27 mouse cellular contexts compared by ENCODE assay signal in genomic region chr1:192480072-192480784, GRCm38 (mm10).
DNase-seq lines count a peak whose midpoint lies in the region; ATAC-seq and TF ChIP-seq lines count a peak whose summit lies in the region.
"Had no signal": no experiment of that assay in that cellular context is flagged by ENCODE, and none has a peak within 500 bp of the region (broad histone marks: within the 10 kb centered on the region; RNA-seq: fewer than 3 reads in every experiment).

No protein-coding gene starts in this region.

- no peak overlapping the region for H3K4me3 ChIP-seq in left cerebral cortex, adult 2 months
- H3K4me3 ChIP-seq: embryonic facial prominence, embryonic 13.5 days; embryonic facial prominence, embryonic 15.5 days; erythroblast, embryonic 14.5 days; forebrain, embryonic 10.5 days; forebrain, embryonic 12.5 days had no signal

- H3K27ac ChIP-seq in left cerebral cortex, adult 2 months: peak overlapping the region; percentile 87
- H3K27ac ChIP-seq: embryonic facial prominence, embryonic 13.5 days; embryonic facial prominence, embryonic 15.5 days; forebrain, embryonic 10.5 days; forebrain, embryonic 12.5 days had no signal

- no peak for DNase-seq in frontal cortex, postnatal 36 days (ENCODE audit: low spot score in 2 of 2)
- no peak for DNase-seq in left cerebral cortex, adult 2 months (ENCODE audit: extremely low spot score in 1 of 2, low spot score in 2 of 2)
- DNase-seq in left cerebral cortex, postnatal 14 days (ENCODE audit: low spot score in 2 of 2): no peak
- peak; percentile 43 to 45 for DNase-seq in left cerebral cortex, postnatal 36 days (ENCODE audit: low spot score in 2 of 2)
- DNase-seq in left cerebral cortex, postnatal 4 days: no peak
- DNase-seq in brain, adult 2 months (ENCODE audit: low read depth, low spot score): peak; percentile 60
- DNase-seq: adrenal gland, adult 8-10 months; adrenal gland, postnatal 14 days; adrenal gland, postnatal 36 days; B cell, adult 2 months; cerebellum, adult 11 months; cerebellum, adult 18-20 months; cerebellum, adult 8-10 months; cerebellum, adult 9-11 months; cerebellum, postnatal 14 days; cerebellum, postnatal 36 days; embryo, embryonic 11 days had no signal

- no peak for TF ChIP-seq CTCF in left cerebral cortex, adult 2 months (IDR thresholded peaks at IDR 0.05)

- peak; percentile 42 for ATAC-seq in frontal cortex, adult (ENCODE audit: low TSS enrichment)
- ATAC-seq: activated CD4-positive, CD25-positive, alpha-beta regulatory T cell, adult 4 months; CD4-positive, CD25-positive, alpha-beta regulatory T cell, adult 4 months; forebrain, embryonic 14.5 days; Patski had no signal

- intact Hi-C loops in left cerebral cortex, adult 2 months (cut with DNase I): loop anchor here (2.0 to 5.0 kb wide), 2 partner anchors 59 to 288 kb away; partner anchors contain the start of gene Kcnh1
- intact Hi-C loops in left cerebral cortex, postnatal 14 days (cut with DNase I): no loop called here
- intact Hi-C loops in left cerebral cortex, postnatal 36 days (cut with DNase I): no loop called here
- intact Hi-C loops in left cerebral cortex, postnatal 4 days (cut with DNase I): no loop called here

Comparison
In these comparisons a context has a peak if more than half of its experiments do, and no peak if none do; other contexts are left out.
1. DNase-seq: peak in left cerebral cortex, postnatal 36 days (2 of 2) and brain, adult 2 months (single experiment); none in frontal cortex, postnatal 36 days (0 of 2), left cerebral cortex, adult 2 months (0 of 2), left cerebral cortex, postnatal 14 days (0 of 2) and left cerebral cortex, postnatal 4 days (single experiment).